Mouse (Mus musculus): ENCODE measurements around the gene Itga4. TPM values are rescaled to one million over a fixed set of nuclear protein-coding genes. Genes with fewer than 3 reads are reported as not detected.

Itga4 gene
- total RNA-seq (2021), result 10 to 100 TPM; 21.8 to 23.0 TPM

DNA sequence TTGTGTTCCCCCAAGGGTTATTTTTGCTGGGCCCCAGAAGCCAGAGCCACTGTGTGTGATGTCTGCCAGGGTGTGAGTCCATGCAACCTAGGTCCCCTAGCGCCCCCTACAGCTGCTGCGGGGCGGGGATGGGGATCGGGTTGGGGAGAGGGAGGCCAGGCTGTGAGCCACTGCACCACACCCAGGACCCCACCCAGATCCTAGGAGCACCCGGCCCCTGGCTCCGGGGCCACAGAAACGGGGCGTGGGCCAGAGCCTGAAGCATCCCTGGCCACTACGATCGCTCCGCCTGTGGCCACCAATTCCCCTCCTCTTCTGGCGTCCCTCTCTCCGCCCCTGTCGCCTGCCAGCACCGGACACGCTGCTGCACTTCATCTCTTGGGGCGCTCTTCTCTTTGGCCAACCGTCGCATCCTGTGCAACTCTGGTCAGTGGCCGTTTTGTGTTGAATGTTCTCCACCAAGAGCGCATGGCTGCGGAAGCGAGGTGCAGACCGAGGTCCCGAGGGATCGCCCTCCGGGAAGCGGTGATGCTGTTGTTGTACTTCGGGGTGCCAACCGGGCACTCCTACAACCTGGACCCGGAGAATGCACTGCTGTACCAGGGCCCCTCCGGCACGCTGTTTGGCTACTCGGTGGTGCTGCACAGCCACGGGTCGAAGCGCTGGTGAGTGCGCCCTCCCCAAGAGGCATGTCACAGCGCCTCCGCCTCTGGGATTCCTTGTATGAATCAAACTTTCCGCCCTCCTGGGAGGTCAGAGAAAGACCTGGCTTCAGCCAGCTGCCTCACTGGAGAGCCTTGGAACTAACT, at the start of gene Itga4:
Gene Itga4, plus strand, starts transcription at position 235 of the 809 bp plus-strand sequence.
- DNase-seq (ENCODE audit: extremely low spot score in 1 of 2, low spot score in 1 of 2), result peak; percentile 91 to 95

DNA sequence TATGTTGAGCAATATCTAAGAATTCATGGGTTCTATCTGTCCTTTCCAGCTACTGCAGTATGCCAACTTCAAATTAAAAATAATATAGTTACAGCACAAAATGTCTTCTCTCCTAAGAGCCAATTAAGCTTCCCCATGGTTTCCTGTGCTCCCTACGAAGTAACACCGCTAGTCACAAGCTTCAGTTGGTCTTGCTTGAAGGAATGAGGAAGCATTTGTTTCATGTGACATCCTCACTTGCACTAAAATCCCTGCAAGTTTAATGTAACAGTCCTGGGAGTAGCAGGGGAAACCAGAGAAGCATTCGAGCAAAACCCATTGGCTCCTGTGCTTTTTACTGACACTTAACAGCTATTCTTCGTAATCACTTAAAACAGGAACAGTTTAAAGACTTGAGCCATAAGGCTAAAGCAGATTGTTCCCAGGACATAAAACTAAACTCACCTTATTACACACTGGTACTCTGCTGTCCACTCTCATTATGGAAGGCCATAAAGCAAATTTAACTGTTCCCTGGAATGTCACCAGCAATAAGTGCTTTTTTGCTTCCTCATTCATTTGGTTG, 49.0 kb upstream of the Itga4 start:
- no peak for DNase-seq (ENCODE audit: extremely low spot score in 1 of 2, low spot score in 1 of 2)

DNA sequence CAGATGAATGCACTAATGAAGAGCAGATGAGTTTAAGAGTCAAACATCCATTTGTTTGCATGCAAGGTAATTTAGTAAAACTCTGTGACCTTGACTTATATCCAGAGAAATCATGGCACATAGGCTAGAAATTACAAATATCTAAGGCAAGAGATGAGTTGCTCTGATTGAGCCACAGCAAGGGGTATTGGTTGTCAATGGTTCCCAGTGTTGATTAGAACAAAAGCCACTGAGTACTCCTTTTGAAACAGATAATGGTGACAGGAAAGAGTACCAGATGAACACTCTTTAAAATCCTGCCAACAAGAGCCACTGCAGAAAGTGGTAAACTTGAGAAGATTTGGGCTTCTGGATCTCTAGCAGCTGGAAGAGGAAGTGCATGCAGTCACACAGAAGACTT, 40.2 kb upstream of the Itga4 start:
- no peak for DNase-seq (ENCODE audit: extremely low spot score in 1 of 2, low spot score in 1 of 2)

DNA sequence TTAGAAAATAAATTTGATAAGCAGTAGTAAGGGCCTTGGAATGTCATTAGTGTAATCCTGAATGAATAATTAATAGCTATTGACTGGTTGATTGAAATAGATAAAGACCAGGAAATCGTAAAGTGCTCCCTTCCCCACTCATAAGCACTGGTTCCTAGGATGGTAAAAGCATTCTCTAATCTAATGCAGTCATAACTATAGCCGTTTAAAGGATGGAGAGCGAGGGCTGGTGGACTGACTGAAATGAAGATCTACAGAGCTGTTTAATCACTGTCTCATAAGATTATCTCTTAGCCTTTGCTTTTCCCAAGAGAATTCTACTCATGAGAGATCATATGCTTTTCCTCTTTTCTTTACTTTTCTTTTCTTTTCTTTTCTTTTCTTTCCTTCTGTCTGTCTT, 39.7 kb upstream of the Itga4 start:
- no peak for DNase-seq (ENCODE audit: extremely low spot score in 1 of 2, low spot score in 1 of 2)

DNA sequence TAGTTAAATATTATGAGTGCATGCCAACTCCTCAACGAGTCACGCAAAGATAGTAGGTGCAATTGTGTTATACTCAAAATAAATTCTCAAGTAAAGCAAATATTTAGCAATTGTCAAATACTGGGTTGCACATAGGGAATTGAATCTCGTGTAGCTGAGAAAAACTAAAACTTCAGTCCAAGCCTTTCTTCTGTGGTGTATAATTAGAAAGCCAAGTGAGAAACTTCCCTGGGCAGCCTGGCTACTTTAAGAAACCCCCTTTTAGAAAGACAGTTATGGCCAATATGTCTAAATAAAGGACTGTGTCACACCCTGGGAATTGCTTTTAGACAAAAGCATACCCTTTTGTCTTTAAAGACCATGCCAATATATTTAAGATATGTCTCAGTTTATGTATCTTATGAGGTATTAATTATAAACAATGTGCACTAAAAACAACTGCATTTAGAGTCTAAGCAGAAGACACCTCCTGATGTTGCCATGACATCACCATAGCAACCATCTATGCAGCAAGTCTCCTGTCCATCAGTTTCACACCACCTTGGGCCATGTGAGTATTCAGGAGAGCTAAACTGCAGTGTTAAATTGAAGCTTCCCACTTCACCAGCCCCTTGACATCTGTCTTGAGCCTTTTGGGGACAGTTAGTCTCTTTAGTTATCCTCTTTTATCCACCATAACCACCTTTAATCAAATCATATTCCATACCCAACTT, 30.4 kb upstream of the Itga4 start:
- no peak for DNase-seq (ENCODE audit: extremely low spot score in 1 of 2, low spot score in 1 of 2)

DNA sequence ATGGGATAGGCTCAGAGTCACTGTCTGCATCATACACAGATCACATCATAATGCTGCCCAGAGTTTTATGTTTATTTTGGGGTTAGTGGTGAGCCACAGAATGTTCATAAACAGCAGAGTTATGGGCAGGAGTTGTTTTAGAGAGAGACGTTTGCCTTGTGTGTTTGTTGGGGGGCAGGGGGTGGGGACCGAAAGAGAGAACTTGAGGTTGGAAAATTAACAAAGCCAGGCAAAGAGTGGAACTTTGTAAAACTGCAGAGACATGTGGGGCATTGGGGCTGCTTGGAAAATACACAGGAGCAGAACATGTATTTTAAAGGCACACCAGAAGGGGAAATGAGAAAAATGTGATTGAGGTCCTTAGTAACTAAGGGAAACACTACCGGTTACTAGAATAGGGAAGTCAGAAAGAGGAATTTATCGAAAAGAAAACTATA, 27.4 kb upstream of the Itga4 start:
- DNase-seq (ENCODE audit: extremely low spot score in 1 of 2, low spot score in 1 of 2), result no peak

DNA sequence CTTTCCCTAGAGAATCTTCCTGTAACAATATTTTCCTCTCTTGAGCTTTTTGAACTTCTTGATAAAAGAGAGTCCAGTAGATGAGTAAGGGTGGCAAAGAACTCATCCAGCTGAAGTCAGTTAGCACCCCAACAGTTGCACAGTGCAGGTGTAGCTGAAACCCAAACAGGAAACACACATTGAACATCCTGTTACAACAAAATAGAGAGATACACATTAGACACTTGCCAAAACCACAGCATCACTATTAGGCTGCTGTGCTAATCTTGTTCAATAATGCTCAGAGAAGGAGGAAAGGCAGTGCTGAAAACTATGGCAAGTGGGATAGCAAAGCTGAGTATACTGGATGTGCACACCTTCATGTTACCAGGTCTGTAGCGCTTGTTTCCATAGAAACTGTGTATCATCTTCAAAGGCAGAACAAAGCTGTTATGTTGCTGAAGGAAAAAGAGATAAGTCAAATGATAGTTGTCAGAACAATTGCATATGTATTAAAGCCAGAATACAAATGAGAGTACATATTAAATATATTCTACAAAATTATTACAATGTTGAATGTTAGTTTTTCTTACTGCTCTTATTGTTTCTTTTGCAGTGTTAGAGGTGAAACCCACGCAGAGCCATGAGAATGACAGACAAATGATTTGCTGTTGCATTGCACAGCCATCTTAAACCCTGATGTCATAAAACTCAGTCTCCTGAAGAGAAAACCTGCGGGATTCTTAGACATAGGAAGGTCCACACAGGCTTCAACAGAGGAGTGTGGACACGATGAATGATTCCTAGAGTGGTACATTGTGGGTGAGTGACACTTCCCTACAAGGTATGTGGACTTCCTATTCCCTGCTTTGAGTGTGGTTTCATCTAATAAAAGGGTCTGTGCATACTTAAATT, 23.9 kb upstream of the Itga4 start:
- DNase-seq (ENCODE audit: extremely low spot score in 1 of 2, low spot score in 1 of 2), result no peak

DNA sequence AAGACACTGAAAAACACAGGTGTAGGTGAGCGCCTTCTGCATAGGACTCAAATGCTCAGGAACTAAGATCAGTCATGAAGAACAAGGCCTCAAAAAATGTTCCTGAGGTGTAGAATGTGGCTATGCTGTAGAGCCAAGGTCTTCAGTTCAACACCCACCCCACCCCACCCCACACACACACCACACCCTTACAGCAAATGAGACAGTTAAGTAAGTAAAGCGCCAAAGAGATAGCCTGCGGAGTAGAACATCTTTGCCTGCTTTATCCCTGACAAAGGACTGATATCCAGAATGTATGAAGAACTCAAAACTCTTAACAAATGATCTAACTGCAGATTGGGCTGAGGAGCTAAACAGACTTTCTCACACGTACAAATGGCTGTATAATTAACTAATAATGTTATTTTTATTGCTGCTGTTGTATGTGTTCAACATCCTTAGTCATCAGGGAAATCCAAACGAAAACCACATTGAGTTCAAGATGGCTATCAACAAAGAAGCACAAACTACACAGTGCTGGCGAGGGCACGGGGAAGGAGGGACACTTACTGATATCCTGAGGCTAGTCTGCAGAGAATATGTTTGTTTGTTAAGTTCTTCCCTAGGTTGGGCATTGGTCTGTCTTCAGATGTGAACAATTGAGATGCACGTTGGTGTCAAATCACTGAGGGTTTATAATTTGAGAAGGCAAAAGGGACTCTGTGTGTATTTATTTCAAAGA, 19.3 kb upstream of the Itga4 start:
- no peak for DNase-seq (ENCODE audit: extremely low spot score in 1 of 2, low spot score in 1 of 2)

DNA sequence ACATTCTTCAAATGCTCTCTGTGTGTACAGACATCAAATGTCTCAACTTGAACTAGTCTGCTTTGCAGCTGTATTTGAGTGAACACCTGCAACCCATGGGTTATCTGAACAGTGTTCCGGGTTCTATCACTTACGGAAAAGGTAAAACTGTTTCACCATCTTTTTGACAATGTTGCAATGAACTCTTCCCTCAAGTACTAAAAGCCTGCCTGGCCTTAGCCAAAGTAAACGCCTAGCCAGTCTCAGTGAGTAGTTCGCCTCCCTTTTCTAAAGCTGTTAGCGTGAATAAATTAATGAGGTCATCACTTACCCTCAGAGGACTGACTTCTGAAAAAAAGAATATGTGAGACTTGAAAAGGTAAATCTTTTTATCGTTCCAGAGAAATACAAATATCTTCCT, 18.0 kb upstream of the Itga4 start:
- no peak for DNase-seq (ENCODE audit: extremely low spot score in 1 of 2, low spot score in 1 of 2)

DNA sequence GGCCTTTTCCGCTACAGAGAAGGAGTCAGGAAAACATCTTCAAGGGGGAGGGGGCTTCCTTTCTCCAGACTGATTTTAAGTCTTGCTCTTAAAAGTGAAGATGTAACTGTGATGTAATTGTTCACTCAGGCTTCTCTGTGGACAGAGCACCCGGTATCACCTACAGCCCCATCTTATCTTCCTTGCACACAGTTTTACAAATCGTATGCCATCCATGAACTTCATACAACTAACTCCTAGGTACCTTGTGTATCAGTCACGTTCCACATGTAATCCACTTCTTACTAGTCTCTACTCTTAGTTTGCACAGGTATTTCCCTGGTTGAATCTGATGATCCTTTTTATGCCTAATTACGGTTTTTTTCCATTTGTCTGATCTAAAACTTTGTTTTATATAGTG, 10.9 kb upstream of the Itga4 start:
- no peak for DNase-seq (ENCODE audit: extremely low spot score in 1 of 2, low spot score in 1 of 2)

DNA sequence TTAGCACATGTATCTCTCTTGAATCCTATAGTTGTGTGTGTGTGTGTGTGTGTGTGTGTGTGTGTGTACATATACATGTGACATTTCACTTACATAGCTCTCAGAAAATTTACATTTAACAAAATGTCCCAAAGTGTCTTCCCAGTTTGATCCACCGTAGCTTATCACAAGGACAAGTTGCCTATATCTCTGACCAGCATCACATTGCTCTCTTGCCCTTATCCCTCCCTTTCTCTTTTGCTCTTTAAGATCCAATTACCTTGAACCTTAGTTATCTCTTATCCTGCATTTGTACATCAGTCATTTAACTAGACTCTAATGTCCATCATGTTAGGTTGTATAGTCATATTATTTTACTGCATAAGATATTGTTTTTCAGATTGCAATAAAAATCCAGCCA, 10.5 kb upstream of the Itga4 start:
- DNase-seq (ENCODE audit: extremely low spot score in 1 of 2, low spot score in 1 of 2), result no peak

DNA sequence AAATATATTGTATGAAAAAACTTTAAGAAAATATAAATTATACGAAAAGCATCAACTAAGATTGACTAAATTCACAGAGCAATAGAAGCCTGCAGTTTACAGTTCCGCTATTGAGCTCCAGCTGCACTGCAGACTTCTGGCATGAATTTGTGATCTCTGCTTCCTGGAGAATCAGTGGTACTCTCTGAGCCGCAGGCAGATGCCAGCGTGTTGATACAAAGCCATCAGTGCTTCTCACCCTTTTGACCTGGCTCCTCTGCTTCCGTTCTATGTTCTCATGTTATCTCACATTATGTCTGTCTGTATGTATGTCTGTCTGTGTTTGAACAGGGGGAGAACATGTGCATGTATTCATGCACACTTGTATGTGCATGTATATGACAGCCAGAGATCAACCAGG, 6.9 kb upstream of the Itga4 start:
- no peak for DNase-seq (ENCODE audit: extremely low spot score in 1 of 2, low spot score in 1 of 2)

DNA sequence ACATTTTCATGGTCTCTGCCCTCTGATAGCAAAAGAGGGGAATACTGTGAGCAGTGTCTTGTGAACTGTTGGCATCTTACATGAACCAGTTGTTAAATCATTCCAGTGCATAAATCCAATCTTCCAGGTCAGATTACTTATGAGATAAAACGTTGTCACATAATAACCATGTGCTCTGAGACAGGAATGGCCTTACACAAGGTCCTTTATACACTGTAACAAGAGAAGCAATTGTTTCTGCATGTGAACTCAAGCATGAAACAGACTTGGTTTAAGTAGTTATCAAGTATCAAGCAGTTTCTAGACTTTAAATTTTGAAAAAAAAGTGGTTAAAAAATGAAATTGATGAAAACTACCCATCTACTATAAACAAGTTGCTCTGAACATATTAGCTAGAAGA, 4.7 kb upstream of the Itga4 start:
- no peak for DNase-seq (ENCODE audit: extremely low spot score in 1 of 2, low spot score in 1 of 2)

DNA sequence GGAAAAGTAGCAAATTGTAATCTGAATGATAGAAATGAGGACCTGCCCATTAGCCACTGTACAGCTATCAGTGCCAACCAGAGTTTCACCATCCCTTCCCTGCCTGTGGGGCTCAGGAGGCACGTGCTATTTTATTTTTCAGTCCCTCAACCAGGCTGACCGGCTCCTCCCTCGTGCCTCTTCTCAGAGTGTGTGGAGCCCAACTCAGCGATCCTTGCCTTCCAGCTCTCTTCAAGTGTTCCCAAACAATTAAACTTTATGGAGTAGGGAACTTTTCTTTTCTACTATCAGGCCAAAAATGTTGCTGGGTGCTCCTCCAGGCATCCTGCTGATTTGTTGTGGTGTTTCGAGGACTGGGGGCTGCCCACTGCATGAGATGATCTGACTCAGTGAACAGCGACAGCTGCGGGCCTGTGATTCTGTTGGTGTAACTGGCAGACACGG, 1.4 kb upstream of the Itga4 start:
- no peak for DNase-seq (ENCODE audit: extremely low spot score in 1 of 2, low spot score in 1 of 2)

DNA sequence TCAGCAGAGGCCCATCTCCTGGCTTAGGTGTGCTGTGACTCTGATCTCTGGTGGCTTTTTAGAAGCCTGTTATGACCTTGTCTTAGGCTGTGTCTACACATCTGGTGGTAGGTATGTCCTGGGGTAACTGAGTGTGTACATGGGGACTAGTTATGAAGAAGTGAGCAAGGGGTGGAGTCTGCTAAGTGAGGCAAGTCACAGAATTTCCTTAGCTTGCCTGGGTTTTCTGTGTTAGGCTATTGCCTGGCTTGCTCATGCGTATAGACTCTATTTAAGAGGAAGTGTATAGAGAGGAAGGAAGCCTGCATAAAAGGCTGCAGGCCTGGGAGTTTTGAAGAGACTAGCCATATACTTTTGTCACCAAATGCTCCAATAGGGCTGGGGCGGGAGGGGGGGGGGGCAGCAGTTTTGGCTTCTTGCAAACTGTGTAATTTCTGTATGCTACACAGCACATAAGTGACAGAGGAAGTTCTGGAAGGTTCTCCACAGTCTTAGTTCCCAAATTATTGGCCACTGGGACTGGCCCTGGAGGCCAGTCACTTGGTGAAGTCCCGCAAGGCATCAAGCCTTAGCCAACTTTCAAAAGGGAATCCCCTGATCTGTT, 536 bp upstream of the Itga4 start:
- DNase-seq (ENCODE audit: extremely low spot score in 1 of 2, low spot score in 1 of 2), result no peak

DNA sequence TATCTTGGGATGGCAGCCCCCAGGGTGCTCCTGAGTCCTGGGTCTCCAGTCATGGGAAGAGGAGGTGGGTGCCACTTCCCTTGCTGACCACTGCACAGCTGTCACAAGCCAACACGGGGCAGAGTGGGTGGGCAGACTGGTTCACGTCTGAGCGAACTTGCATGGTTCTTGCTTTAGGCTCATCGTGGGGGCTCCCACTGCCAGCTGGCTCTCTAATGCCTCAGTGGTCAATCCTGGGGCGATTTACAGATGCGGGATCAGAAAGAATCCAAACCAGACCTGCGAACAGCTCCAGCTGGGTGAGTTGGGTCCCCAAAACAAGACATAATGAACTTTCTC, 744 bp downstream of the Itga4 start:
- no peak for DNase-seq (ENCODE audit: extremely low spot score in 1 of 2, low spot score in 1 of 2)

DNA sequence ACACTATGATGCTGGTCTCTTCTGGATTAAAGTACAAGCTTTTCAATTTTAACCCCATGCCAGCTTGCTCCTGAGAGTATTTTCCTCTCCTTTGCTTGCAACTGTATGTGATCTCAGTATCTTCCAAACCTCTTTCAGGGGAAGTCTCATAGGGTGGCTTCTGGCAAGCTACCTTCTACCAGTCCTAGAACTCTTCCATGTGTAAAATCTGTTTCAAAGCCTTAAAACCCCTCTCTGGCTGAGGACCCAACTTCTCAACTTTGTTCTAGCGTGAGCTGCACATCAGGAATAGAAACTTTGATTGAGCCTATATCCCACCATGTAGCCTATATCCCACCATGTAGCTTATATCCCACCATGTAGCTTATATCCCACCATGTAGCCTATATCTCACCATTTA, 1.1 kb downstream of the Itga4 start:
- no peak for DNase-seq (ENCODE audit: extremely low spot score in 1 of 2, low spot score in 1 of 2)

DNA sequence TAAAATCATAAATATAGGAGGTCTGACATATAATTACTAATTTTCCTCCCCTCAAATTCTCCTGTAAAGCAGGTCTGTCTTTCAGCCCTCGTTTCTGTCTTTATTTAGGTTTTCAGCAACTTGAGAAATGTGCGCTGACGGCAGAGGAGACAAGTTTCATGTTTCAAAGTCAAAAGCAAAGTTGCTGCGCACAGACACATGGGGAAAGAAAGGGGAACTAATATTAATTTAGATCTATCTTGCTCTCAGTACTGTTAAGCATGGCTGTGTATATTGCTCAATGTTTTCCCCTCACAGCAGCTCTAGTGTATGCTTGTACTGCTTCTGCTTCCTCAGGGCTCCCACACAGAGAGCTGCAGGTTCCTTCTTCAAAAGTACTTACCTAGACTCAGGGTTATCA, 1.7 kb downstream of the Itga4 start:
- DNase-seq (ENCODE audit: extremely low spot score in 1 of 2, low spot score in 1 of 2), result no peak

DNA sequence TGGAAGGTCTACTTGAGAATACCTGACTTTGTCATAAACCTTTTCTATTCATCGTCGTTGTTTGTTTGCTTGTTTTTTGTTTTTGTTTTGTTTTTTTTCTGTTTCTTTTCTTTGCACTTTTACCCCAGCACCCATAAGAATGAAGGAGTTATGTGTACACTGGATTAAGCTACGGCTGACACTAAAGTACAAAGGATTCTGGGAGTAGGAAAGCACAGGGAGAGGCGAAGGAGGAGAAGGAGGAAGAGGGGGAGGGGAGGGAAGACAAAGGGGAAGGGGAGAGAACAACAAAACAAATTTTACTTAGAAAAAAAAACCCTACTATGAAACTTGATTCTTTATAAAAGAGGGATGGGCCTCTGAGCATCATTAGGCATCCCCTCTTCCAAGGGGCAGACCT, 2.2 kb downstream of the Itga4 start:
- no peak for DNase-seq (ENCODE audit: extremely low spot score in 1 of 2, low spot score in 1 of 2)

DNA sequence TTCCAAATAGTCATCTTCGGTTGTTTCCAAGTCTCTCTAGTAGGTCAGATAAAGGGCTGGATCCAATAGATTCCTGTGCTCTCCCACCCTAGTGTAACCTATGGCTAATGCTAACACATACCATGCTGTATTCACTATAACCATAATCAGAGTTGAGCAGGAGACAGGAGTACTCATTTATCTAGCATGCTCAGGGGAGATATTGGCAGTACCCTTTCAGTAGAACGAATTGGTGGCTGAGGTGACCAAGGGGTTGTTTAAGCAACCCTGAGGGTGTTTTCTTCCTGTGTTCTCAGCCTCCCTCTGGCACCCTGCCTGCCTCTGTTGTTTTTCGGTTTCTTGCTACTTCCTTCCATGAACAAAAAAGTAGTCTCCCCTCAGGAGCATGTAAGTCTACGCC, 4.1 kb downstream of the Itga4 start:
- DNase-seq (ENCODE audit: extremely low spot score in 1 of 2, low spot score in 1 of 2), result no peak
